In the genomic region with DNA sequence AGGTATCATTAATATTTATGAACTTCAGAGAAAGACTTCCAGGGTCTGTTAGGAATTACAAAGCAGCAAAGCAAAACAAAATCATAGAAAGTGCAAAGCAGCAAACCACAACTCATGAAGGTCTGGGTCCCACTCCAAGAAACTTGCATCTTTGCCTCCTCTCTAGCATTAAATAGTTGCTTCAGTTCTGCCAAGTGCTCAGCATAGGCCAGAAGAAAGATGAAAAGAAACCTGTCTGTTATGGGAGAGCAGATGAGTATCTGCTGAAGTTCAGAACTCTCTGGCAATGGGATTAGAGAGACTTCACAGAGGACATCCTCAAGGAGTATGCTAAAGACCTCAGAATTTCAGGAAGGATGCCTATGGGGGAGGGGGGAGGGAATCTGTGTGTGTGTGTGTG, we compare ENCODE assay signal across 17 mouse cellular contexts.
"Had no signal": no experiment of that assay in that cellular context is flagged by ENCODE, and none has a peak within 500 bp of the region (broad histone marks: within the 10 kb centered on the region; RNA-seq: fewer than 3 reads in every experiment).

No protein-coding gene starts in this region.

- H3K4me1 ChIP-seq: megakaryocyte, embryonic 14.5 days; midbrain, embryonic 13.5 days; midbrain, embryonic 15.5 days; neural tube, embryonic 12.5 days had no signal

- H3K4me3 ChIP-seq: lung, embryonic 15.5 days; megakaryocyte, embryonic 14.5 days; midbrain, embryonic 13.5 days; midbrain, embryonic 15.5 days; neural tube, embryonic 12.5 days had no signal

- H3K9me3 ChIP-seq: lung, embryonic 15.5 days; megakaryocyte, embryonic 14.5 days; midbrain, embryonic 13.5 days; midbrain, embryonic 15.5 days; neural tube, embryonic 12.5 days had no signal

- H3K9ac ChIP-seq: liver, postnatal 0 days; lung, embryonic 15.5 days; midbrain, embryonic 13.5 days; midbrain, embryonic 15.5 days; neural tube, embryonic 12.5 days had no signal

- ATAC-seq: liver, postnatal 0 days; lung, postnatal 0 days; midbrain, embryonic 13.5 days; midbrain, embryonic 15.5 days had no signal

- H3K4me2 ChIP-seq: lung, embryonic 15.5 days; midbrain, embryonic 13.5 days; midbrain, embryonic 15.5 days; neural tube, embryonic 12.5 days had no signal

- H3K27ac ChIP-seq: lung, embryonic 15.5 days; macrophage; midbrain, embryonic 13.5 days; midbrain, embryonic 15.5 days; neural tube, embryonic 12.5 days had no signal

- H3K27me3 ChIP-seq: lung, embryonic 15.5 days; megakaryocyte, embryonic 14.5 days; midbrain, embryonic 13.5 days; midbrain, embryonic 15.5 days; neural tube, embryonic 12.5 days had no signal

- DNase-seq: liver, postnatal 0 days; lung, adult 2 months; lung, postnatal 14 days; lung, postnatal 36 days; right cerebral cortex, postnatal 25 days; right cerebral cortex, postnatal 4 days; spleen, adult 18-20 months; thymus, adult 18-20 months; thymus, postnatal 14 days; thymus, postnatal 36 days had no signal

- H3K36me3 ChIP-seq: lung, embryonic 15.5 days; midbrain, embryonic 13.5 days; midbrain, embryonic 15.5 days; neural tube, embryonic 12.5 days had no signal
